Mouse (Mus musculus) c-Kit-positive CD71-negative TER-119-negative erythroid progenitor cells, embryonic 14.5 days (primary cell): ENCODE data around the gene Zfp672.
"Not testable (repeated sequence)": the region's sequence is repeated elsewhere in the genome, so short reads cannot be mapped to it uniquely, and the experiment has no call there.

Source experiments
- DNase-seq: peaks from one replicate; pipeline ENCODE4 v3.0.0-alpha.2; 2013; ENCODE audit warnings: low read depth

Gene Zfp672

GRCm38 (mm10) chr11:58330276-58331148, at the start of gene Zfp672, which contains the start of gene Sh3bp5l:
Zfp672 (minus strand) TSS chr11:58330339.
Sh3bp5l (plus strand) TSS chr11:58330724.
- peak; percentile 87 for DNase-seq

DNA sequence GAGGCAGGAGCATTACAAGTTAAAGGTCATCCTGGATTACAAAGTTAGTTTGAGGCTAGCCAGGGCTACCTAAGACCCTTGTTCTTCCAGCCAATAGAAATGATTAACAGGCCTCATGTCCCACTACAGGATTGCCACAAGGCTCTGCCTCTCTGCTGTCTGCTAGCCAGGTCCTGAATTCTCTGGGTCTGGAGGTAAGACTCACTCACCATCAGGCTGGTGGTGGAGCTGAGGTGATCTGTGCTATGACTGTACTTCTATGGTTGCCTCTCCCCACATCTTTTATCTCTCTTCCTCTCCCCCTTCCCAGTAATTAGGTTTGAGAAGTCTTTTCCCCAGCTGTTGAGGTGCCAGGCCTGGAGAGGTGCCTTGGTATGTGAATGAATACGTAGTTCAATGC, 49.4 kb upstream of the Zfp672 start:
- DNase-seq, result no peak

- DNase-seq, result no peak
These were observed 48.7 kb upstream of the Zfp672 start, which contains the start of gene Lypd8 for GRCm38 (mm10) chr11:58378763-58379278. Lypd8 (plus strand) TSS chr11:58379043.

DNA sequence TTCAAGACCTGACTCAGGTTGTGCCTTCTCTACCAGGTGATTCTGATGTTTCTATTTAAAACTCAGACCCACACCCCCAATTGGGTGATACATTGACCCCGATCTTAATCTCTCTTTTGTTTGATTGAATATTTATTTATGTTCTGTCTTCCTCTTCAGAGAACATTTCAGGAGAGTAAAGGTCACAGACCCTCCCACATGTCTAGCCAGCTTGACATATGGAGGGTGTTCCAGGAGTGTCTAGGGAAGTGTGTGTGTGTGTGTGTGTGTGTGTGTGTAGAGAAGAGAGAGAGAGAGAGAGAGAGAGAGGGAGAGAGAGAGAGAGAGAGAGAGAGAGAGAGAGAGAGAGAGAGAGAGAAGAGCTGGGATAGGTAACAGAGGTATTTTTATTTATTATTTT, 47.5 kb upstream of the Zfp672 start:
- DNase-seq, result no peak

GRCm38 (mm10) chr11:58377273-58377672, 47.1 kb upstream of the Zfp672 start:
- DNase-seq, result no peak

DNA sequence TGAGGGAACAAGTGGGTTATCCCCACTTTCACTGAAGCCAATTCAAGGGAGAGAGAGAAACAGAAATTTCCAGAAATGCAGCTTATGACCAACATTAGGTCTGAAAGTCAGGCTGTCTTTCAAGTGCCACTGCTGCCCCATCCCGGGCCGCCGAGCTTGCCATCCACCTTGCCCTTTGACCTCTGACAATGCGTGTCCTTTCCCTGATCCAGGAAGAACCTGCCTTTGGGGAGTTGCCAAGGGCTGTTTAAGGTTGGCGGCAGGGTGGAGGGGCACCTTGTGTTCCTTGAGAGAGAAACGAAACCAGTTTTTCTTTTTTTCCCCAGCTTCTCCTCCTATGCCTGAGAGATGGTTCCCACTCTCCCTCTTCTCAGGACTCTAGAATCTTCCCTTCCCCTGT, 36.1 kb upstream of the Zfp672 start:
- DNase-seq, result not testable (repeated sequence)

- no peak for DNase-seq
These were observed 34.3 kb upstream of the Zfp672 start for GRCm38 (mm10) chr11:58364454-58364853.

DNA sequence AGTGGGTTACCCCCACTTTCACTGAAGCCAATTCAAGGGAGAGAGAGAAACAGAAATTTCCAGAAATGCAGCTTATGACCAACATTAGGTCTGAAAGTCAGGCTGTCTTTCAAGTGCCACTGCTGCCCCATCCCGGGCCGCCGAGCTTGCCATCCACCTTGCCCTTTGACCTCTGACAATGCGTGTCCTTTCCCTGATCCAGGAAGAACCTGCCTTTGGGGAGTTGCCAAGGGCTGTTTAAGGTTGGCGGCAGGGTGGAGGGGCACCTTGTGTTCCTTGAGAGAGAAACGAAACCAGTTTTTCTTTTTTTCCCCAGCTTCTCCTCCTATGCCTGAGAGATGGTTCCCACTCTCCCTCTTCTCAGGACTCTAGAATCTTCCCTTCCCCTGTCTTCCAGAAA, 32.4 kb upstream of the Zfp672 start:
- DNase-seq, result not testable (repeated sequence)

DNA sequence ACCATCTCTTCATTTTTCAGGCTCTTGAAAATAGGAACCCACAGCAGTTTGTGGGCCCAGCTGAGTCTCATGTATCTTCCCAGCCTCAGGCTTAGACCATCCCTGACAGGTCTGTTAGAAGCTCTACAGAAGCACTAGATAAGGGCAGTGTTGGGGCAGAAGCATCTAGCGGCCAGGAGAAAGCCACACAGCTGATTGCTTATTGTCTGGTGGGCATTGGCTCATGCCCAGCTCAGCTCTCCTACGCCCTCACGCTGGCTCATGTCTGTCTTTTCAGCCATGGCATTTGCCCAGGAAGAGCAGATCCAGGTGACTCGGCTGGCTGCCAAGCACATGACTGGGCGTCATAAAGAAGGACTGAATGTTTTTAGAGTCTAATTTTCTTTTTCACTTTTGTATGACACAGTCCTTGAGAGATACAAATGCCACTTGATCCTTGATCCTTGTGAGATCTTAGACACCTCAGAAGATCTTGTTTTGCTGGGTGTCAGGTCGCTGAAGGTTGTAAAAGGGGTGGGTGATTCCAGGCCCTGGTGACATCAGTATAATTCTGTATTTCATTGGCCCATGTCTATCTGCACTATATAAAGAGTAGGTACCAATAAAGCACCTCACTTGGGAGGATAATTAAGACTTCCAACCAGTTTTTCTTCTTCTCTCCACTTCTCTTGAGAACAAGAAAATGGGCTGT, 27.9 kb upstream of the Zfp672 start:
- no peak for DNase-seq

DNA sequence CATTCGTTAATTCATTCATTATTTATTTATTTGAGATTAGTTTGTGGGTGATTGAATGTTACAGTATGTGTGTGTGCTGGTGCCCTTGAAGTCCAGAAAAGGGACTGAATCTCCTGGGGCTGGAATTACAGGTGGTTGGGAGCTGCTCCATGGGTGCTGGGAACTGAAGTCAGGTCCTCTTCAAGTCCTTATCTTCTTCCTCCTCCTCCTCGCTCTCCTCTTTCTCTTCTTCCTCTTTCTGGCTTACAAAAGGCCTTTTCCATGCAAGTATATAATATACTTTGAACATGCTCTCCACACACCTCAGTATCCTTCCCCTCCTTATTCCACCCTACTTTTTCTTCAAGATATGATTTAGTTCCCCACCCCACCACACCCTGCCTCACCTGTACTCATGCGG, 26.9 kb upstream of the Zfp672 start:
- no peak for DNase-seq

GRCm38 (mm10) chr11:58354927-58355326, 24.8 kb upstream of the Zfp672 start:
- DNase-seq, result no peak

- DNase-seq, result no peak
These were observed 24.3 kb upstream of the Zfp672 start for GRCm38 (mm10) chr11:58354476-58354875.

GRCm38 (mm10) chr11:58353709-58354108, 23.6 kb upstream of the Zfp672 start:
- DNase-seq, result no peak

GRCm38 (mm10) chr11:58352681-58353548, 22.8 kb upstream of the Zfp672 start:
- DNase-seq, result peak; percentile 28

DNA sequence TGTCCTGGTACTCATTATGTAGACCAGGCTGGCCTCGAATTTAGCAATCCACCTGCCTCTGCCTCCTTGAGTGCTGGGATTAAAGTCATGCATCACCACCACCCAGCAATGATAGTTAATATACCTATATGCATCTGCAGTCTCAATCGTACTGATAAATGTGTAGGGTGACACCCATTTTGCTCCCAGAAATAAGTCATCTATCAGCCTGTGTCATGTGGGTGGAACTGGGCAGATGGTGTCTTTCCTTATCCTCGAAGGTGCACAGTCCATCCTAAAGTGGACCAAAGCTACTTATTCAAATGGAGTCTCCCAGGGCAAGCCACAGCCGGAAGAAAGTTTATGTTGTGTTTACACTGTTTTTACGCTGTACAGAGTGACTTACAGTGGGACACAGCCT, 21.0 kb upstream of the Zfp672 start:
- DNase-seq, result no peak

GRCm38 (mm10) chr11:58350628-58351027, 20.5 kb upstream of the Zfp672 start:
- DNase-seq, result no peak

GRCm38 (mm10) chr11:58346745-58347144, 16.6 kb upstream of the Zfp672 start:
- DNase-seq, result no peak

DNA sequence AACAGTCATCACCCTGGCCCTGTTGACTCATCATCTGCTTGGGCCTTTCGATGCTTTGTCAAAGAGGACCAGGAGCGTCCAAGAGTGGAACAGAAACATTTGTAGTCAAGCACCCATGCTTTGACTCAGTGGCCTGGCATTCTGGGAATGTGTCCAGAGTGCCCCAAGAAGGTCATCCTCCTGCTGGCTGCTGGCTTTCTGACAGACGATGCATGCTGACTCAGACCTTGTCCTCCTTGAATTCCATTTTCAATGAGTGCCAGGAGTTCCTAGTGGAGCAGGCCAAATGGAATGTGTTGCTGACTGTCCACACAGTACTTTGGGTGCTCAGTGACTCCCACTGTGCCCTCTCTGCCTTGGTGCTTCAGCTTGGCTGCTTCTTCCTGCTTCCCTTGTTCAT, 4.6 kb upstream of the Zfp672 start:
- no peak for DNase-seq

DNA sequence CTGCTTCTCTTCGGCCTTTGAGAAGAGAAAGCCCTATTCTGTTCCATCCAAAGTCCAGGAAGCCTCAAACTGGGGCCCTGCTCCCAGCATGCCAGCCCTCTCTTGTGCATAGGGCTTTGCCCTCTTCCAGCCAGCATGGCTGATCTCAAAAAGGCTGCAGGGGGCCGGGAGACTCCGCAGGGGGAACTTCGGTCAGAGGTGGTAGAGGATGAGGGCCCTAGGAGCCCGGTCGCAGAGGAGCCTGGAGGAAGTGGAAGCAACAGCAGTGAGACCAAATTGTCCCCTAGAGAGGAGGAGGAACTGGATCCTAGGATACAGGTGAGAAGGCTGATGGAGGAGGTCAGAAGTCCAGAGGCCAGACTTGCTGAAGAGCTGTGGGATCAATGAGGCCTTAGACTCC, 1.4 kb upstream of the Zfp672 start:
- no peak for DNase-seq

DNA sequence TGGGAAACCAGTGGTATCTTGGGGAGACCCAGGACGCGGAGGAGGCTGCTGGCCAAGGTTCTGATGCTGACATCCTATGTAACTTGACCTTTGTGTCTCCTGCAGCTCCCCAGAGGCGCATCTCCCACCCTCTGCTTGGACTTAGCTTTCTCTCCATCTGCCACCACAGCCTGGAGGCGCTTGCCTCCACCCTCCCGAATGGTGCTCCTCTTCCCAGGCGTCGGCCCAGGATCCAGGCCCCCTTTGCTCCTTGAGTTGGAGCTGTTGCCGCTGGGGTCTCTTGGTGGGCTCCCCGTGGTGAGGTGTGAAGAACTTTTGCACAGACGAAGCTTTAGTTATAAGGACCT, 983 bp upstream of the Zfp672 start:
- DNase-seq, result no peak

DNA sequence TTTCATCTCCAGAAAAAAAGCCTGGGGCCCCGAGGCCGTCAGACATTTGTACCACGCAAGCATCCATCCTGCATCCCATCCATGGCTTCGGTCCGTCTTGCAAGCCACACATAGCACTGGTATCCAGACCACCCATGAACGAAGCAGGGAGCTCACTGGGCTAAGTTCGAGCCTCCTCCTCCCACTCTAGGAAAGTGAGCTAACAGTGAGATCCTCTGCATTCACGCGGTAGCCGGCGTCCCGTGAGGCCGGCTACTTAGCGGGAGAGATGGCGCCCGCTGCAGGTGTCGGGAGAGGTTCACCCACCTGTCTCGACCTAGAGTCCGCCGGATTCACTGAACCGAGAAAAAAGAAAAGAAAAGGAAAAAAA, 248 bp downstream of the Zfp672 start:
- DNase-seq, result no peak

DNA sequence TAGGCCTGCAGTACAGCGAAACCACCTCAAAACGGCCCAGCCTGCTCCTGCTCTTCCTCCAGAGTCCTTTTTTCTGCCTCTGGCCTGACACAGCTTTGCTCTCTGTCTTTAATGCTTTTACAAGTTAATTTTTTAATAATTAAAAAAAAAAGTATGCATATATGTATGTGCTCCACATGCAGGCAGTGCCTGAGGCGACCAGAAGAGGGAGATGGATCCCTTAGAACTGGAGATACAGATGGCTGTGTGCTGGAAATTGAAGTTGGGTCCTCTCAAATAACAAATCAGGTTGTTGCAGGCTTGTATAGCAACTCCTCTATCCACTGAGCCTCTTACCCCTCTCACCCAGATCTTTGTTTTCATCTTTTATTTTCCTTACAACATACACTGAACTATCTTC, 3.4 kb downstream of the Zfp672 start:
- DNase-seq, result no peak
